Comparison of ENCODE assay signal across 16 mouse cellular contexts in the genomic region with DNA sequence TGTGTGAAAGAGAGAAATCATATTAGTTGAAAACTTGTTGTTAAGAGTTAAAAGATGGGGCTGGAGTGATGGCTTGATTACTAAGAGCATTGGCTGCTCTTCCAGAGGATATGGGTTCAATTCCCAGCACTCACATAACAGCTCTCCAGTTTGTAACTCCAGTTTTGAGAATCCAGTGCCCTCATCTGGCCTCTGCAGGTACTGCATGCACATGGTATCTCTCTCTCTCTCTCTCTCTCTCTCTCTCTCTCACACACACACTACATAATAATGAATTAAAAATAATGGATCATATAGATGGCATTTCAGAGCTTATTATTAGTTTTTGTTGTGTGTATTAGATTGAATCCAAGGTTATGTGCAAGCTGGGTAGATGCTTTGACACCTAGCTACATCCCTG. TPM values are rescaled to one million over a fixed set of nuclear protein-coding genes. Genes with fewer than 3 reads are reported as not detected.
DNase-seq lines count a peak whose midpoint lies in the region; ATAC-seq and TF ChIP-seq lines count a peak whose summit lies in the region.
"Had no signal": no experiment of that assay in that cellular context is flagged by ENCODE, and none has a peak within 500 bp of the region (broad histone marks: within the 10 kb centered on the region; RNA-seq: fewer than 3 reads in every experiment).

No protein-coding gene starts in this region.

- 0 out of 2 replicates have a peak, but pooled peaks cover 4% of the 10 kb centered on the region for H3K9me3 ChIP-seq in intestine, postnatal 0 days (ENCODE audit: control insufficient read depth)
- H3K9me3 ChIP-seq in intestine, embryonic 15.5 days: no peaks in the 10 kb centered on the region
- H3K9me3 ChIP-seq in midbrain, embryonic 11.5 days (ENCODE audit: control insufficient read depth, low read length): no peaks in the 10 kb centered on the region
- H3K9me3 ChIP-seq in midbrain, embryonic 14.5 days (ENCODE audit: control insufficient read depth, low read length): no peaks in the 10 kb centered on the region
- H3K9me3 ChIP-seq in E14TG2a.4 (ENCODE audit: low read length): peaks cover 25% of the 10 kb centered on the region
- H3K9me3 ChIP-seq: lung, embryonic 15.5 days had no signal

- TF ChIP-seq CTCF in intestine, postnatal 0 days (IDR thresholded peaks at IDR 0.05; ENCODE audit: low read depth): peak; percentile 40
- peak; percentile 40 for TF ChIP-seq CTCF in E14TG2a.4 (conservative IDR thresholded peaks at IDR 0.05; ENCODE audit: low read length)

- H3K4me3 ChIP-seq in intestine, postnatal 0 days (ENCODE audit: low read depth, low read length): no peak overlapping the region
- no peak overlapping the region for H3K4me3 ChIP-seq in intestine, embryonic 15.5 days (replicated peaks)
- H3K4me3 ChIP-seq in midbrain, embryonic 11.5 days (ENCODE audit: low read depth, low read length): no peak overlapping the region
- H3K4me3 ChIP-seq in midbrain, embryonic 14.5 days (replicated peaks; ENCODE audit: low read depth, low read length): no peak overlapping the region
- no peak overlapping the region for H3K4me3 ChIP-seq in E14TG2a.4 (replicated peaks; ENCODE audit: low read length)
- H3K4me3 ChIP-seq: lung, embryonic 15.5 days had no signal

- no peaks in the 10 kb centered on the region for H3K27me3 ChIP-seq in intestine, postnatal 0 days (replicated peaks; ENCODE audit: control insufficient read depth, insufficient read depth, low read length)
- no peaks in the 10 kb centered on the region for H3K27me3 ChIP-seq in intestine, embryonic 15.5 days (replicated peaks)
- H3K27me3 ChIP-seq in midbrain, embryonic 11.5 days (ENCODE audit: control insufficient read depth, insufficient read depth, low read length): no peaks in the 10 kb centered on the region
- no peaks in the 10 kb centered on the region for H3K27me3 ChIP-seq in midbrain, embryonic 14.5 days (ENCODE audit: control insufficient read depth, insufficient read depth, low read length)
- no peaks in the 10 kb centered on the region for H3K27me3 ChIP-seq in E14TG2a.4 (ENCODE audit: insufficient read depth, low read length)
- H3K27me3 ChIP-seq: lung, embryonic 15.5 days had no signal

- no peak for ATAC-seq in intestine, postnatal 0 days
- ATAC-seq in intestine, embryonic 15.5 days: no peak
- ATAC-seq in midbrain, embryonic 11.5 days (ENCODE audit: low FRiP score): no peak
- no peak for ATAC-seq in midbrain, embryonic 14.5 days (ENCODE audit: low FRiP score, low TSS enrichment)
- ATAC-seq: CD4-positive, CD25-positive, alpha-beta regulatory T cell, adult 4 months; intestine, embryonic 16.5 days had no signal

- DNase-seq in midbrain, embryonic 11.5 days (ENCODE audit: low spot score, missing footprints): peak; percentile 85
- DNase-seq in midbrain, embryonic 14.5 days: no peak
- peak; percentile 35 for DNase-seq in ZHBTc4 (ENCODE audit: low read depth, low spot score)
- DNase-seq in cerebellum, adult 11 months: no peak
- DNase-seq: cerebellum, postnatal 14 days; gastrocnemius, postnatal 36 days; kidney, postnatal 14 days; layer of hippocampus, adult 9-11 months; right cerebral cortex, adult 18-20 months; thymus, postnatal 14 days had no signal

- H3K4me1 ChIP-seq in intestine, postnatal 0 days (replicated peaks; ENCODE audit: control insufficient read depth, insufficient read depth, low read length): no peaks in the 10 kb centered on the region
- H3K4me1 ChIP-seq in intestine, embryonic 15.5 days (replicated peaks): no peaks in the 10 kb centered on the region
- no peaks in the 10 kb centered on the region for H3K4me1 ChIP-seq in midbrain, embryonic 11.5 days (ENCODE audit: control insufficient read depth, insufficient read depth, low read length)
- no peaks in the 10 kb centered on the region for H3K4me1 ChIP-seq in midbrain, embryonic 14.5 days (ENCODE audit: control insufficient read depth, insufficient read depth, low read length)
- peaks cover 29% of the 10 kb centered on the region for H3K4me1 ChIP-seq in E14TG2a.4 (replicated peaks; ENCODE audit: low read depth, low read length)
- H3K4me1 ChIP-seq: lung, embryonic 15.5 days had no signal

- no peak overlapping the region for H3K9ac ChIP-seq in intestine, postnatal 0 days (ENCODE audit: low read depth, low read length)
- no peak overlapping the region for H3K9ac ChIP-seq in intestine, embryonic 15.5 days
- H3K9ac ChIP-seq in midbrain, embryonic 11.5 days (ENCODE audit: low read length): no peak overlapping the region
- H3K9ac ChIP-seq in midbrain, embryonic 14.5 days (replicated peaks; ENCODE audit: low read length): no peak overlapping the region
- H3K9ac ChIP-seq: lung, embryonic 15.5 days had no signal

- H3K36me3 ChIP-seq in intestine, postnatal 0 days (ENCODE audit: control insufficient read depth, insufficient read depth): no peaks in the 10 kb centered on the region
- no peaks in the 10 kb centered on the region for H3K36me3 ChIP-seq in intestine, embryonic 15.5 days
- H3K36me3 ChIP-seq in midbrain, embryonic 11.5 days (ENCODE audit: control insufficient read depth, insufficient read depth, low read length): no peaks in the 10 kb centered on the region
- H3K36me3 ChIP-seq in midbrain, embryonic 14.5 days (ENCODE audit: control insufficient read depth, insufficient read depth, low read length): no peaks in the 10 kb centered on the region
- no peaks in the 10 kb centered on the region for H3K36me3 ChIP-seq in E14TG2a.4 (ENCODE audit: insufficient read depth, low read length)
- H3K36me3 ChIP-seq: lung, embryonic 15.5 days had no signal

- no peak overlapping the region for H3K27ac ChIP-seq in intestine, postnatal 0 days (ENCODE audit: low read depth, low read length)
- no peak overlapping the region for H3K27ac ChIP-seq in intestine, embryonic 15.5 days
- no peak overlapping the region for H3K27ac ChIP-seq in midbrain, embryonic 11.5 days (ENCODE audit: low read depth, low read length)
- no peak overlapping the region for H3K27ac ChIP-seq in midbrain, embryonic 14.5 days (replicated peaks; ENCODE audit: low read depth, low read length)
- H3K27ac ChIP-seq: lung, embryonic 15.5 days had no signal

- H3K4me2 ChIP-seq in intestine, postnatal 0 days (replicated peaks; ENCODE audit: low read depth): no peak overlapping the region
- no peak overlapping the region for H3K4me2 ChIP-seq in intestine, embryonic 15.5 days (replicated peaks)
- H3K4me2 ChIP-seq in midbrain, embryonic 11.5 days: no peak overlapping the region
- H3K4me2 ChIP-seq in midbrain, embryonic 14.5 days (ENCODE audit: low read length): no peak overlapping the region
- H3K4me2 ChIP-seq: lung, embryonic 15.5 days had no signal

RNA-seq across cellular contexts. Expression of a gene that starts 29.7 kb away (rescaled TPM):
- polyA plus RNA-seq in intestine, postnatal 0 days (2015; fragmentation: Nextera tagmentation; extraction: Ambion mirVana): 1.1 TPM in 2 replicates
- polyA plus RNA-seq in intestine, embryonic 15.5 days (2015; fragmentation: Nextera tagmentation; extraction: Ambion mirVana): 4.3 and 4.5 TPM in 2 replicates
- polyA plus RNA-seq in midbrain, embryonic 11.5 days (2014; fragmentation: Nextera tagmentation; extraction: Ambion mirVana): 2.4 TPM in 2 replicates
- 13.2 and 15.9 TPM in 2 replicates for polyA plus RNA-seq in midbrain, embryonic 14.5 days (2014; fragmentation: Nextera tagmentation; extraction: Ambion mirVana)

Comparison
In these comparisons a context has a peak if more than half of its experiments do, and no peak if none do; other contexts are left out.
1. DNase-seq: peak in midbrain, embryonic 11.5 days (single experiment) and ZHBTc4 (single experiment); none in midbrain, embryonic 14.5 days (single experiment) and cerebellum, adult 11 months (single experiment).